ENCODE assay signal across 8 mouse cellular contexts in genomic region chr3:129199609-129200500, GRCm38 (mm10). TPM values are rescaled to one million over a fixed set of nuclear protein-coding genes. Genes with fewer than 3 reads are reported as not detected.
DNase-seq lines count a peak whose midpoint lies in the region; ATAC-seq and TF ChIP-seq lines count a peak whose summit lies in the region.

TSS of gene Pitx2 (plus strand) at chr3:129199878.

- peaks cover 94% of the 10 kb centered on the region for H3K27me3 ChIP-seq in lung, embryonic 14.5 days (ENCODE audit: insufficient read depth, low read length)
- peaks cover 68% of the 10 kb centered on the region for H3K27me3 ChIP-seq in embryonic facial prominence, embryonic 12.5 days
- peaks cover 94% of the 10 kb centered on the region for H3K27me3 ChIP-seq in hindbrain, embryonic 14.5 days (ENCODE audit: control insufficient read depth, insufficient read depth, low read length)
- peaks cover 100% of the 10 kb centered on the region for H3K27me3 ChIP-seq in midbrain, embryonic 10.5 days (ENCODE audit: low read depth, poor library complexity, severe bottlenecking)

- peak within 1 kb of the TSS; percentile 30; the same call in 1 of the 2 replicates for H3K9ac ChIP-seq in lung, embryonic 14.5 days
- H3K9ac ChIP-seq in embryonic facial prominence, embryonic 12.5 days, result peak within 1 kb of the TSS; percentile 60
- no peak within 1 kb of the TSS for H3K9ac ChIP-seq in hindbrain, embryonic 14.5 days

- peak; percentile 78 for ATAC-seq in lung, embryonic 14.5 days (ENCODE audit: insufficient read depth)
- ATAC-seq in embryonic facial prominence, embryonic 12.5 days (ENCODE audit: insufficient number of reproducible peaks, insufficient read depth, low FRiP score, low TSS enrichment), result peak; percentile 68
- peak; percentile 66 for ATAC-seq in hindbrain, embryonic 14.5 days (ENCODE audit: low FRiP score)

- DNase-seq in lung, embryonic 14.5 days, result peak; percentile 78
- no peak for DNase-seq in lung, postnatal 14 days
- DNase-seq in hindbrain, embryonic 14.5 days (ENCODE audit: low spot score), result peak; percentile 36
- DNase-seq in midbrain, embryonic 10.5 days (ENCODE audit: low spot score), result peak; percentile 83
- DNase-seq in yolk sac, embryonic 10.5 days (ENCODE audit: low spot score), result peak; percentile 82
- no peak for DNase-seq in T-cell, adult 2 months (ENCODE audit: low spot score)
- DNase-seq in natural killer cell, adult 2 months (ENCODE audit: low spot score in 2 of 2), result no peak

- WGBS in lung, embryonic 14.5 days, result under 1% methylated on average over 60 of the region's 60 CpGs
- under 1% methylated on average over 60 of the region's 60 CpGs for WGBS in embryonic facial prominence, embryonic 12.5 days
- under 1% methylated on average over 58 of the region's 60 CpGs for WGBS in hindbrain, embryonic 14.5 days
- under 1% methylated on average over 60 of the region's 60 CpGs for WGBS in midbrain, embryonic 10.5 days

- TF ChIP-seq CTCF in lung, embryonic 14.5 days (IDR thresholded peaks at IDR 0.05; ENCODE audit: low read depth), result peak; percentile 16; the same call in 1 of the 2 replicates

- no peaks in the 10 kb centered on the region for H3K36me3 ChIP-seq in lung, embryonic 14.5 days (ENCODE audit: insufficient read depth)
- no peaks in the 10 kb centered on the region for H3K36me3 ChIP-seq in embryonic facial prominence, embryonic 12.5 days
- no peaks in the 10 kb centered on the region for H3K36me3 ChIP-seq in hindbrain, embryonic 14.5 days (replicated peaks; ENCODE audit: control insufficient read depth, insufficient read depth)
- no peaks in the 10 kb centered on the region for H3K36me3 ChIP-seq in midbrain, embryonic 10.5 days

- H3K4me1 ChIP-seq in lung, embryonic 14.5 days (ENCODE audit: insufficient read depth), result no peaks in the 10 kb centered on the region
- H3K4me1 ChIP-seq in embryonic facial prominence, embryonic 12.5 days, result peaks cover 12% of the 10 kb centered on the region; the same call in 1 of the 2 replicates
- peaks cover 15% of the 10 kb centered on the region; the same call in 1 of the 2 replicates for H3K4me1 ChIP-seq in hindbrain, embryonic 14.5 days (replicated peaks; ENCODE audit: control insufficient read depth, insufficient read depth, low read length)
- H3K4me1 ChIP-seq in midbrain, embryonic 10.5 days, result peaks cover 62% of the 10 kb centered on the region

- no peak within 1 kb of the TSS; the same call in 1 of the 2 replicates for H3K27ac ChIP-seq in lung, embryonic 14.5 days (ENCODE audit: low read depth)
- H3K27ac ChIP-seq in embryonic facial prominence, embryonic 12.5 days, result peak within 1 kb of the TSS; percentile 74; the same call in 1 of the 2 replicates
- H3K27ac ChIP-seq in hindbrain, embryonic 14.5 days, result no peak within 1 kb of the TSS
- peak within 1 kb of the TSS; percentile 79 for H3K27ac ChIP-seq in midbrain, embryonic 10.5 days (replicated peaks)

- no peaks in the 10 kb centered on the region for H3K9me3 ChIP-seq in lung, embryonic 14.5 days (ENCODE audit: low read depth, low read length)
- no peaks in the 10 kb centered on the region for H3K9me3 ChIP-seq in embryonic facial prominence, embryonic 12.5 days
- no peaks in the 10 kb centered on the region for H3K9me3 ChIP-seq in hindbrain, embryonic 14.5 days (ENCODE audit: control insufficient read depth, low read length)
- no peaks in the 10 kb centered on the region for H3K9me3 ChIP-seq in midbrain, embryonic 10.5 days (replicated peaks)

- H3K4me2 ChIP-seq in lung, embryonic 14.5 days, result peak within 1 kb of the TSS; percentile 69
- H3K4me2 ChIP-seq in embryonic facial prominence, embryonic 12.5 days (replicated peaks), result peak within 1 kb of the TSS; percentile 78
- peak within 1 kb of the TSS; percentile 45 for H3K4me2 ChIP-seq in hindbrain, embryonic 14.5 days (replicated peaks)

- peak within 1 kb of the TSS; percentile 40 for H3K4me3 ChIP-seq in lung, embryonic 14.5 days (ENCODE audit: low read depth, low read length)
- peak within 1 kb of the TSS; percentile 44 for H3K4me3 ChIP-seq in embryonic facial prominence, embryonic 12.5 days
- H3K4me3 ChIP-seq in hindbrain, embryonic 14.5 days (replicated peaks; ENCODE audit: low read length), result peak within 1 kb of the TSS; percentile 23
- H3K4me3 ChIP-seq in midbrain, embryonic 10.5 days, result peak within 1 kb of the TSS; percentile 59

RNA-seq across cellular contexts. Expression of gene Pitx2, which starts in this region (rescaled TPM):
- polyA plus RNA-seq in lung, embryonic 14.5 days (2014; fragmentation: Nextera tagmentation; extraction: Ambion mirVana), result 0.87 and 5.1 TPM in 2 replicates
- polyA plus RNA-seq in embryonic facial prominence, embryonic 12.5 days (2016; fragmentation: Nextera tagmentation; extraction: Ambion mirVana), result 54.6 and 55.2 TPM in 2 replicates
- polyA plus RNA-seq in hindbrain, embryonic 14.5 days (2014; fragmentation: Nextera tagmentation; extraction: Ambion mirVana), result 1.3 and 2.0 TPM in 2 replicates
- polyA plus RNA-seq in midbrain, embryonic 10.5 days (2016; fragmentation: Nextera tagmentation; extraction: Ambion mirVana), result 27.8 and 47.0 TPM in 2 replicates

Comparison
In these comparisons a context has a peak if more than half of its experiments do, and no peak if none do; other contexts are left out.
1. DNase-seq: peak in lung, embryonic 14.5 days (single experiment), hindbrain, embryonic 14.5 days (single experiment), midbrain, embryonic 10.5 days (single experiment) and yolk sac, embryonic 10.5 days (single experiment); none in lung, postnatal 14 days (single experiment), T-cell, adult 2 months (single experiment) and natural killer cell, adult 2 months (0 of 2).
2. H3K27ac ChIP-seq: peak in embryonic facial prominence, embryonic 12.5 days (single experiment) and midbrain, embryonic 10.5 days (single experiment); none in lung, embryonic 14.5 days (single experiment) and hindbrain, embryonic 14.5 days (single experiment).
3. Peak in every context shown above with its lines, with median percentiles within 50 percentile points of each other: ATAC-seq, H3K4me2 ChIP-seq and H3K4me3 ChIP-seq.